Mouse (Mus musculus) adrenal gland, postnatal 14 days (tissue): ENCODE measurements around the gene Scaf8. TPM values are rescaled to one million over a fixed set of nuclear protein-coding genes. Genes with fewer than 3 reads are reported as not detected.
A peak's percentile ranks its signal among the peaks of the same experiment; 100 is the strongest.
"Not testable (repeated sequence)": the region's sequence is repeated elsewhere in the genome, so short reads cannot be mapped to it uniquely, and the experiment has no call there.

ENCODE experiments used
- DNase-seq: peaks from one replicate; pipeline ENCODE4 v3.0.0; 2021; ENCODE audit warnings: mixed read lengths
- total RNA-seq: library from RNA; stranded (reverse); gene quantifications from 2 replicates; pipeline ENCODE4 v1.2.3, GENCODE M21; 2021

Gene Scaf8
- total RNA-seq, 1 experiment from 2014 or later: 40.4 TPM

DNA sequence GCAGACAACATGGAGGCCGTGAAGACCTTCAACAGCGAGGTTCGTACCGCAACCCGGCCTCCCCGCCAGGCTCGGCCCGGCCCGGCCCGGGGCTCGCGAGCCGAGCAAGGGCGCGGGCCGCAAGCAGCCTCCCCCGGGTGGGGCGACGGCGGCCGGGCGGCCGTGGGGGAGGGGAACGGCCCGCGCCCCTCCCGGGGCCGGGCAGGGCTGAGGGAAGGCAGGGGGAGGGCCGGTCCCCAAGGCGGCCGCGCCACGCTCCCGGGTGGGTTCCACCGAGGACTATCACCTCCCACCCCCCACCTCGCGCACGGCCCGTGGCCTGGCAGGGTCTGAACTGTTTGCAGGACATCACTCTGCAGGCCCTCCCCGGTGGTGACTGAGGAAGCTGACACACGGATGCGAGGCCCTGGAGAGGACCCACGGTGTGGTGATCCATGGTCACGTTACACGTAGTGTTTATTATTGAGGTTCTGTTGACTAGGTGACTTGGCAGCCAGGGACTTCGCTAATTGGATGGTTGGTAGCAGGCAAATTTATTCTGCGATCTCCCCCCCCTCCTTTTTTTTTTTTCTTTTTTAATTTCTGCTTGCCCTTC, 705 bp downstream of the Scaf8 start:
- DNase-seq: peak; percentile 76

DNA sequence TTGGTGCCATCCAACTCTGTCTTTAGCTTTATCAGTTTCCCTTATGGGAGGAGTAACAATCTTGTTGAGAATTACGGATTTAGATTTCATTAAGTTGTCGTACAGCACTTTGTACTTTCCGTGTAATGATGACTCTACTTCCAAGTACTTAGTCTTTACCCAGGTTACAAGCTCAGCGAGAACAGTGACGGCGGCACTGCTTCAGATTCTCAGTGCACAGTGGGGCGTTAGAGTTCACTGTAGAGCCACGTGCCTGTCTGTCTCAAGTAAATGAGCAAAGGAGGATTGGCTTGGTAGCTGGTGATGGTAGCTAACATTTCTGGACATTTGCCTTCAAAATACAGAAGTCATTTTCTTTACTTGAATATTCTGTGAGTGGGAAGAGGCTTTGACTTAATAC, 6.2 kb downstream of the Scaf8 start:
- DNase-seq: not testable (repeated sequence)

DNA sequence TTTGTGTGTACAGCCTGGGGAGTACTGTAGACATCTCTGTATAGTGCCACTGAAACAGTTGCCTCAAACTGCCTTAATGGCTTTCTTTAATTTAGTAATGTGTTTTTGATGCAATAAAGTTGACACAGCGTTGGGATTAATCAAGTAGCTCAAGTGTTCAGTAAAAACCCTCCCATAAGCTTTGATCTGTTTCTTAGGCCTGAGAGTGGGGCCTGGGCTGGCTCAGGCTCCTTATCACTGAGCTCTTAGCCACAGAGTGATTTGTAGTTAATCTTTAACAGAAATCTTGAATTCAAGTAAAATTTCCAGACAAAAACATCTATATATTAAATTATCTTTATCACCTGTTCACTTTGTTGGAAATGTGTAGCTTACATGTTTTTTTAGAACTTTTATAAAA, 8.8 kb downstream of the Scaf8 start:
- not testable (repeated sequence) for DNase-seq

DNA sequence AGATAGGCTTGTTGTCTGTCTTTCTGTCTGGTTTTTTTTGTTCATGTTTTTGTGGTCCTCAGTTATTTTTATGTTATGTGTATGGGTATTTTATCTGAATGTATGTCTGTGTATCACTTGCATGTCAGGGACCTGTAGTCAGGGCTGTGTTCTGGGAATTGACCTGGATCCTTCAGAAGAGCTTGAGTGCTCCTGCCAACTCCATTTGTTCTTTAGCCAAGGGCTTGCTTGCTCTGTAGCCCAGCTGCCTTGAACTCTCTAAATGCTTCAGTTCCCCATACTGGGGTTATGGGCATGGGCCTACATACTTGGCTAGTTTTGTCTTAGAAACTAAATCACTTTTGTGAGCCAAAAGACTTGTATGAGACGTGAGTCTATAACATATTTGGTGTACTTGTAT, 13.9 kb downstream of the Scaf8 start:
- no peak for DNase-seq

DNA sequence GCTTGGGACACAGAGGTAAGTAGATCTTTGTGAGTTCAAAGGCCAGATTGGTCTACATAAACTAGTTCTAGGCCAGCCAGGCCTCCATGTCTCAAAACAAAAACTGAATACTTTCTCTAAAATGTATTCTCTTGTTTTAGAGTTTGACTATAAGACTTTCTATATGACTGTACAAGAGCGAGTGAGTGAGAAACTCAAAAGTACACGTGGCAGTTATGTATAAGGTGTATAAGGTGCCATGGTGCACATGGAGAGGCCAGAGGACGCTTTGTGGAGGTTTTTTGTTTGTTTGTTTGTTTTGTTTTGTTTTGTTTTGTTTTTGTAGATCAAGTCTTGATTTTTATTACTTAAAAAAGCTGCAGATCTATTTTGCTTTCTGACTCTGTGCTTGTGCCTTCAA, 15.0 kb downstream of the Scaf8 start:
- DNase-seq: no peak

DNA sequence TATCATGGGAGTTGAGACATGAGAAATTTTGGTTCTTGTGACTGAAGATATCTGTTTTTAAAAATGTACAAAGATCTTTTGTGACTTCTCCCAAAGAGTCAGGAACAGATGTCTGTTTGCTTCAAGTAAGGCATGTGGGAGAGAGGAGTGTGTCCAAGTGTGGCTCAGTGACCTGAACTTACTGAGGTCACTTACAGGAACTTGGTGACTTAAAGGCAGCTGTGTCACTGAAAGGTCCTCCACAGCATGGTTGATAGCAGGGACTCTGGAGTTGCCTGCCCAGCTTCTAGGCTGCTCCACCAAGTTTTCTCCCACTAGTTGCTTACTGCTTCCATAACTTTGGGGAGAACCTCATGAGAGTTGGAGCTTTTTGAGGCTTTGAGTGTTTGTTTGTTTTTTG, 20.6 kb downstream of the Scaf8 start:
- DNase-seq: no peak

DNA sequence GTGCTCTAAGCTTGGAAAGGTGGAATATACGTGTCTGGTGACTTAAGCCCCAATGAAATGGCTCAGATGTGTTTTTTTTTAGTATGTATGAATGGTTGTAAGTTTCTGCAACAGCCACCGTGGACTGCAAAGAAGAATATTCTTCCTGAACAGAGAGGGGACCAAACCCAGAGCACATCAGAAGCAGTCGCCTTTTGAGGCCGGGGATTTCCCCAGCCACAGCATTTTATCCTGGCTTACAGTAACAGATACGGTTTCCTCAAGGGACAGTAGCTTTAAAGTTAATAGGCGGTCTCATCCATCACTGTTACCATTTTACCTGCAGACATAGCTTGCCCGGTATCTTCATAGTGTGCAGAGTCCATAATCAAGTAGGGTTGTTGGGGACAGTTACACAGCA, 21.4 kb downstream of the Scaf8 start:
- DNase-seq: no peak

DNA sequence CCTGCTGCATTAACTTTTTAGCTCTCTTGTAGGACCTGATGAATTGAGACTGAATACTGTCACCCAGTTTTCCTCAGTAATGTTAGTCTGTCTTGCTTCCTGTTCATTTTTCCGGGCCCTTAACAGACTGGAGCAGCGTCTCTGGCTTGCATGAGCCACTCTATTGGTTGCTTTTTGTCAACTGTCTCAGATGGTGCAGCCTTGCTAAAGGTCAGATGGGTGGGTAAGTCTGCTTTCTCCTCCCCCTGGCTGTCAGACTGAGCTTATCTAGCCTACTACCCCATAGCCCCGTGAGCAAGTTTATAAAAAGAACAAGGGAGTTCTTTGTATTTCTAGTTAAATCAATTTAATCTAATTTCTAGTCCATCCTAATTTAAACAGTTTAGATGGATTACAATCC, 23.6 kb downstream of the Scaf8 start:
- peak; percentile 60 for DNase-seq

DNA sequence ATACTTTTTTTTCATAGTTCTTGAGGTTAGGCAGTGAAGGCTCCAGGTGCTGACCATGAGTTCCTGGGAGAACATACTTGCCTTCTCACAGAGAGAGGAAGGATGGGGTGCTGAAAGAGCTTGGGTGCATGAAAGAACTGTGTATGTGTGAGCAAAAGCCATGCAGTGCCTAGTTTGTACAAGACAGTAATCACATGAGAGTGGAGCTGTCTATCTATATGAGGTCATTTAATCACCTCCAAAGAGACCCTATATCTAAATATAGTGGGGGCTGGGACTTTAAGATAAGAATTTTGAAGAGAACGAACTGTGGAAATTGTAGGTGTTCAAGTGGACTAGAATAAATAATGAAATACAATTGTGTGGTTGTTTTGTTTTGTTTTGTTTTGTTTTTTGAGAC, 25.3 kb downstream of the Scaf8 start:
- DNase-seq: no peak

DNA sequence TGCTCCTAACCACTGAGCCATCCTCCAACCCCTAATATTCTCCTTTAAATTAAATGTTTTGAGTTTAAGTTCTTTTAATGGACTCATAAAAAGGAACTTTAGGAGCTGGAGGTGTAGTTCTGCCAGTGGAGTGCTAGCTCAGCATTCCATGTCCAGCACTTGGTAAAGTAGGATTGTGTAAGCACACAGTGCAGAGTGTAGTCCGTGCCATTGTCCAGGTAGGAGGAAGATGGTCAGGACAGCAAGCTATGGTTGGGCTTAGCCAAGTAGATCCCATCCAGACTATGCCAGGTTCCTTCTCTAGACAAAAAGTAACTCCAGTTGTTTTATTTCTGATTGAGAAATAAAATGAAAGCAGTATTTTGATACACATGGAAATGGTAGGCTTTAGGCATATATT, 34.1 kb downstream of the Scaf8 start:
- DNase-seq: no peak

DNA sequence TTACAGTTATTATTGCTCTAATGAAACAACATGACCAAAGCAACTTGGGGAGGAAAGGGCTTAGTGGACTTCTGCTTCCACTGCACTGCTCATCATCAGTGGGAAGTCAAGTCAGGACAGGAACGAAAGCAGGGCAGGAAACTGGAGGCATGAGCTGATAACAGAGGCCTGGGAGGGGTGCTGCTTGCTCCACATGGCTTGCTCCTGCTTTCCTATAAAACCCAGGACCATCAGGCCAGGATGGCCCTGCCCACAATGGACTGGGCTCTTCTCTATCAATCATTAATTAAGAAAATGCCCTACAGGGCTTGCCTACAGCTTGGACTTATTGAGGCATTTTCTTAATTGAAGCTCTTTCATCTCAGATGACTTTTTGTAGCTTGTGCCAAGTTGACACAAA, 34.8 kb downstream of the Scaf8 start:
- no peak for DNase-seq

DNA sequence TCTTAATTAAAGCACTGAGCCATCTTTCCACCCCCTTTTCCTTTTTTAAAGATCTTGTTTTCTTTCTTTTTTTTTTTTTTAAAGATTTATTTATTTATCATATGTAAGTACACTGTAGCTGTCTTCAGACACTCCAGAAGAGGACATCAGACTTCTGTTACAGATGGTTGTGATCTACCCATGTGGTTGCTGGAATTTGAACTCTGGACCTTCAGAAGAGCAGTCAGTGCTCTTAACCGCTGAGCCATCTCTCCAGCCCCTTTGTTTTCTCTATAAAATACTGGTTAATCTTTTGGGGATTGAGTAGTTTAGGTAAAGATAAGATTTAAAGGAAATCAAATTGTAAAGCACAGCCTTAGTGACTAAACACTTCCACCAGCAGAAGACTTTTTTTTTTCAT, 35.9 kb downstream of the Scaf8 start:
- DNase-seq: not testable (repeated sequence)

DNA sequence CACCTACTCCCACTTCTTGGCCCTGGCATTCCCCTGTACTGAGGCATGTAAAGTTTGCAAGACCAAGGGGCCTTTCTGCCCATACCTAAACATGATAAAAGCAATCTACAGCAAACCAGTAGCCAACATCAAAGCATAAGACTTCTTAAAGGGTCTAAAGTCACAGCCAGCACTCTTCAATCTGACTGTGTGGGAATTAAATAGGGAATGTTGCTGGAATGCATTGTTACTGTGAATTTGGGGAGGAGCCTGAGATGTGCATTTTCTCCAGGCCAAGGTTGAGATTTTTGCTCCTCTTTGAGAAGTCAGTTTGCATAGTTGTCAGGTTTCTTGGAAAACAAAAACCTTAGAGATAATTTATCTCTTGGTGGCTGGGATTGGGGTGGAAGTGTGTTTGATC, 36.4 kb downstream of the Scaf8 start:
- no peak for DNase-seq

DNA sequence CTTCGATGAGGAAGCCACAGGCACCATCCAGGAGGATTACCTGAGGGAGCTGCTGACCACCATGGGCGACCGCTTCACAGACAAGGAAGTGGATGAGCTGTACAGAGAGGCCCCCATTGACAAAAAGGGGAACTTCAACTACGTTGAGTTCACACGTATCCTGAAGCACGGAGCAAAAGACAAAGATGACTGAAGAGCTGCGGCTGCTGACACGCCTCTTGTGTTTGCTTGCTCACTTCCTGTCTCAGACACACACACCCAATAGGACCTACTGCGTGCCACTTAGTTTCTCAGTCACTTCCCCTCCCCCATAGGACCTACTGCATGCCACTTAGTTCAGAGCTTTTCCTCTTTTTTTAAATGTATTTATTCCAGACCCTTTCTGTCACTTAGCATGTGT, 41.4 kb downstream of the Scaf8 start:
- not testable (repeated sequence) for DNase-seq

DNA sequence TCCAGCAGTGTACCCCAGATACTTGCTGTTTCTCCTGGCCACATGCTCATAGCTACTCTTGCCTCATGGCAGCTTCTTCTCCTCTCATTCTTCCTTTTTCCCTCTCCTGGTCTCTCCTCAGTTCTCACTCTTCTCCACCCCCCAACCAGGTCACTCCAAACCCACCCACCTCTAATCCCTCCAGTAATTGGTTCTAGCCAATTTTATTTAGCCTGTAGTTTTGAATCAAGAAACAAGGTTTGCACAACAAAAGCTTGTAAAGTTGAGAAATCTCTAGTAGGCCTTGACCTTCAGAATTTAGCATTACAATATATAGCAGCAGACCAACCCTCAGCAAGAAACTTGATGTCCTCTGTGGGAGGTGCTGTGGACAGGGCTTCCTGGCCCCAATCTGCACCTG, 42.2 kb downstream of the Scaf8 start:
- no peak for DNase-seq

DNA sequence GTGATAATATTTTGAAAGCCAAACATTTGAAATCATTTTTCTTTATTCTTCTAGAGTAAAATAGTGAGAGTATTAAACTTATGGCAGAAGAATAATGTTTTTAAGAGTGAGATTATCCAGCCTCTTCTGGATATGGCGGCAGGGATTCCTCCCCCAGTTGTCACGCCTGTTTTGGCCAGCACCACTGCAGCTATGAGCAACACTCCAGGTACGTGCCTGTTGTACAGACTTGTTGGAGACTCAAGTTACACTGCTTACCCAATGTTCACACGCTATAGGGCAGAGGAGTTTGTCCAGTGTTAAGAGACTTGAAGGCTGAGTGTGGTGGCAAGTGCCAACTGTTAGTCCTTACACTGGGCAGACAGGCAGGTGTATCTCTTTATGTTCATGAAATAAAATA, 48.1 kb downstream of the Scaf8 start:
- no peak for DNase-seq

DNA sequence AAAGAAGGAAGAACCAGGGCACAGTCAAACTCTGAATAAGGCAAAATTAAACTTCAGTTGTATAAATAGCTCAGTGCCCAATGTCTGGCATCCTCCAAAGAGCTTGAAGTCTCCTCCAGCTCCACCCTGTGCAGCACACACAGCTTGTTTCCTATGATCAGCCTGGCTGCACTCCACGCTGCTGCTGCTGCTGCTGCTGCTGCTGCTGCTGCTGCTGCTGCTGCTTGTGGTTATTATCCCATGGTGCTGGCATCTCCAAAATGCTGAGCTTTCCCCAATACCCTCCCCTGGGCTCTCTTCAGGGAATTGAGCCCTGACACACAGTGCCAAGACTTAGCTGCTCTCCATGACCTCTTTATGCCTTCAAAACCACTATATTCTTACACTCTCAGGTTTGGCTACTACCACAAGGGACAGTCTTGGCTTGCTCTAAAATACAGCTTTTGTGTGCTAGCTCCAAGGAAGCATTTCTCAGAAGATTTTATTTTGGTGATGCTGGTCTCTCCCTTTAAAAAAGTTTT, 65.7 kb downstream of the Scaf8 start:
- DNase-seq: not testable (repeated sequence)

DNA sequence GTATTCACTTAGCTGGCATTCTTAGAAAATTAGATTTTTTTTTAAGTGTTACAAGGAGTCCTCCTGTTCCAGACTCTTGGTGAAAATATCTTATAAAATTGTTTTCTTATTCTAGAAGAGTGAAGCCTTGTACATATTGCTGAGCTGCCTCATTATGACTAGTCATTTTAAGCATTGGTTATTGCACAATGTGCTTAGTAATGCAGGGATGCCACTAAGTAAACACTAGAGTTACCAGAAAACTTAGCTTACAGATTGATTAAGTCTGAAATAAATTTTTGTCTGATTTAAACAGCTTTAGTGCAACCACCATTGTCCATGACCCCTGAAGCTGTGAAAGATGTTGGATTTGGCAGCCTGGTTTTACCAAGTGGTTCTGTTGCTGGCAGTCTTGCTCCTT, 80.7 kb downstream of the Scaf8 start:
- DNase-seq: not testable (repeated sequence)

DNA sequence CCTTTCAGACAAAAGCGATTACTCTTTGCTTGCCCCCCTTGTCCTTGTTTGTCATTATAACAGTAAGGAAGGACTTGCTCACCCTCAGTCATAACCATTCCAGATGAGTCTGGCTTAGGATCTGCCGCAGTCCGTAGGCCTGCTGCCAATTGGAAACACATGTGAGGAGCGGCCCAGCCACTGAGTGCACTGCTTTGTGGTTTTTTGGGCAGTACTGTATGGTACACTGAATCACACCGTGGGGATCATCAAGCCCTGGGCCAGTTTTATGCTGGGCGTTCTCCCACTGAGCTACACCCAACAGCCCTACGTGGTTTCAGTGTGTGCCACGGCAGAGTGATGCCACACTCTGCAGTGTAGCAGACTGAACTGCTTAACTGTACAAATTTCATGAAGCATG, 85.6 kb downstream of the Scaf8 start:
- DNase-seq: peak; percentile 13

DNA sequence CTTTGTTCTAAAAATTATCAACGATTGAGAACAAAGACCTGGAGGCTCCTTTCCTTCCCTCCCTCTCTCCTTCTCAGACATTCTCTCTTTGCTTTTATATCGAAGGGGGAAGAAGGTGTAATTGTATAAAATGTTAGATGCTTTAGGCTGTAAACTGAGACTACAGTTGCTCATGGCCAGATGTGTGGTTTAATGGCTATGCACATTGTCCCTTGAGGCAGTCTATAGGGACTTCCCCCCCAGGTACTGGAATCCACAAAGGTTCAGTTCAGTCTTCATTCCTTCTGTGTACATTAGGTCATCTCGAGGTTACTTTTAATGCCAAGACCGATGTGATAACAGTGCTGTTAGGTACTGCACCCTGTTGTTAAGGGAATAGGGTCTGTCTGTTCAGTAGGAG, 89.1 kb downstream of the Scaf8 start:
- no peak for DNase-seq

DNA sequence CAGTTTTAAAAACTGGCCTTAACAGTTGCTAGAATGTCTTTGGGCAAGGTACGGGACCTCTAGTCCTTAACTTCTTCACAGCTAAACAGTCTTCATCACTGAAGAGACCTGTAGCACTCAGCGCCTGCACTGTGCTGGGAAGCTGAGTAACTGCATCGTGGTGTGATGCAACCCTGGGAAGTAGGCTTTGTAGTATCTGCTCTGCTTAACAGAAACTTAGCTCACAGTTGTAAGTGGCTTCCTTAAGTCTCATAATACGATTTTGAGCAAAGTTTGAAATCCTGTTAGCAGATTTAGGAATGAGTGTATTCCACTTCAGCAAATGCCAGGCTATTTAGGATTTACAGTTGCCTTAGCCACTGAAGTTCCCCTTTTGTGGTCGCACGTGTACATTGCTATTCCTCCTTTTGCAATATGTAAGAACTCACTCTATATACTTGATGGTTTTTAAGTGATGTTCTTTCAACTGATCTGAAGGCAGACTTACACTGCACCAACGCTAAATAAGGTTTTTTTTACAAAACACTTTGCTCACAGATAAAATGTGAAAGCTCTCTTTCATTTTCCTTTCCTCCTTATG, 90.1 kb downstream of the Scaf8 start:
- DNase-seq: no peak

DNA sequence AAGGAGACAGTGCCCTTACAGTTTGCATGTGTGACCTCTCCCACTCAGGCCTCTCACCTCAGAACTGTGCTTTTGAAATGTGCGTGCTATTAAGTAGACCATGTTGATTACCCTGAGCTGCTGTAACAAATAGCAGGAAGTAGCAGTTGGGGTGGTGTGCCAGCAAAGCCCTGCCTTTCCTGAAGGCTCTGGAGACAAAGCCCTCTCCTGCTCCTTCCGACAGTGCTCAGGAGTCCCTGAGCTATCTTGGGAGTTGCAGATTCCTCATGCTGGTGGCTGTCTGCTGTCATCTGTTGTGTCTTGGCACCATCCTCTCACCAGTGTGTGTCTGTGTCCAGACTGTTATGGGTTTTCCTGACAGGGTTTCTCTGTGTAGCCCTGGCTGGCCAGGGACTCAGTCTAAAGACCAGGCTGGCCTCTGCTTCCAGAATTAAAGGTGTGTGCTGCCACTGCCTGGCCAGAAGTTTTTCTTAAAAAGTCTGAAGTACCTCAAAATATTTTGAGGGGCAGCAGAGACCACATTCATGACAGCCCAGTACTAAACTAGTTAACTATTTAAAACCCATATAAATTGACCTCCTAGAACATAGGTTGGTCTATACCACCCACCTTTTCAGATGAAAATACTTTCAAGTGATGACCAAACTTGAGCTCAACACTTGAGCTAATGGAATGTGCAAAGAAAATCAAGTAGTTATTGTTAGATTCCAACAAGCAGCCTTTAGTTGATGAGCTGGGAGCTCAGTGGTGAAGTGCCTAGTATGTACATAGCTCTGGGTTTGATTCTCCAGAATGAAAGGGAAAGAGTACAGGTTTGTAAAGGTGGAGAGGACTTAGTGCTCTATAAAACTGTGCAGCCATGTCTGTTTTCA, 92.0 kb downstream of the Scaf8 start:
- DNase-seq: no peak

DNA sequence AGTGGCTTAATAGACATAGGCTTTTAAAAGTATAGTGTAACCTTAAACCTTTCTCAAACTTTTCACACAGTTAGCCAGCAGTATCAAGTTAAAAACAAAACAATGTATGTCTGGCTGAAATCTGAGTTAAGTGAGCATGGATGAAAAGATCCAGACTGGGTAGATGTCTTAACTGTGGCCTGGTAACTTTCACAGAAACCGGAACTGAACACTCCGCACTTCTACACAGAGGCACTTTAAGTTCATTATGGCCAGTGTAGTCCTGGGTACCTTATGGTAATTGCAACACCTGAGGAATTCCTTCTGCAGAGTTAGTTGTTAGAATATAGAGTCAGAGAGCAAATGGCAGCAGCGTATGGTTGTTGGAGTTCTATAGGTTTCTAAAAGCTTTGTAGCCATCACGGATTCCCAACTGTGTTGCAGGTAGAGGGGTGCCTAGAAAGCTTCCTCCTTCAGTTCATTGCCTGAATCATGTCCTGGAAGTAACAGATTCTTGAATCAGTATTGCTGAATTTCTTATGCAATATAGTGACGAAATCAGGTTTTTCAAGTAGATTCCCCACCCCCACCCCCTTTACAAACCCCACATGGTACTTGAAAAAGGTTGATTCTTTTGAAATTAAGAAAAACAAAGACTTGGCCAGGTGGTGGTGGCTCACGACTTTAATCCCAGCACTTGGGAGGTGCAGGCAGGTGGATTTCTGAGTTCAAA, 92.9 kb downstream of the Scaf8 start:
- no peak for DNase-seq
